Mouse (Mus musculus) heart, postnatal 10 days (tissue): ENCODE measurements around the gene Ttk. TPM values are rescaled to one million over a fixed set of nuclear protein-coding genes. Genes with fewer than 3 reads are reported as not detected.
A peak's percentile ranks its signal among the peaks of the same experiment; 100 is the strongest.

Source experiments
- DNase-seq, 2 experiments: peaks; one replicate each; pipeline ENCODE4 v3.0.0; 2021
- intact Hi-C: fragments of 180-260 bp; cut with DNase I; formaldehyde crosslinking; loops from one replicate; pipeline ENCODE4 v1.15.1; 2025
- total RNA-seq, 2 experiments: library from RNA; stranded (reverse); gene quantifications; 2 replicates each; pipeline ENCODE4 v1.2.3; 2021

Gene Ttk
- total RNA-seq, result 1 to 10 TPM; 5.1 to 5.2 TPM

GRCm38 (mm10) chr9:83833811-83834747 lies at the start of gene Ttk:
Gene Ttk (plus strand): TSS chr9:83834689.
- intact Hi-C loops, result no loop called here
- DNase-seq, result peak; percentile 92 to 94

DNA sequence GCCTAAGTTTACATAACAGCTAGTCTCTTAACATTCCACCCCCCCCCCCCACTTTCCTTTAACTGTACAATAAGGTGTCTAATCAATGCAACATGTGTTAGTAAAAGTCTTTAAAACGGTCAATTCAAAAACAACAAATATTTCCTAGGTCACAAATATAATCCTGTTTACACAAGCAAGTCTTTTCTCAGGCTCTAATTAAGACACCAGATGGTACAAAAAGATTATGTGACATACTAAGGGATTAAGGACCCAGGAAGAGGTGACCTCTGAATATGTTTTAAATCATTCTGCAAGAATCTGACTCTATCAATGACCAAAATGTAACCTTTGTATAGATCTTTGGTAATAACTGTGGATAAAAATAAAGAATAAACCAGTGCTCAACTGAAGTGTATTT lies 49.0 kb upstream of the Ttk start:
- no peak for DNase-seq
- intact Hi-C loops, result no loop called here

GRCm38 (mm10) chr9:83789326-83789725 lies 45.2 kb upstream of the Ttk start:
- intact Hi-C loops, result no loop called here
- no peak for DNase-seq

- intact Hi-C loops, result no loop called here
- no peak for DNase-seq
These were observed 37.6 kb upstream of the Ttk start for GRCm38 (mm10) chr9:83796875-83797274.

DNA sequence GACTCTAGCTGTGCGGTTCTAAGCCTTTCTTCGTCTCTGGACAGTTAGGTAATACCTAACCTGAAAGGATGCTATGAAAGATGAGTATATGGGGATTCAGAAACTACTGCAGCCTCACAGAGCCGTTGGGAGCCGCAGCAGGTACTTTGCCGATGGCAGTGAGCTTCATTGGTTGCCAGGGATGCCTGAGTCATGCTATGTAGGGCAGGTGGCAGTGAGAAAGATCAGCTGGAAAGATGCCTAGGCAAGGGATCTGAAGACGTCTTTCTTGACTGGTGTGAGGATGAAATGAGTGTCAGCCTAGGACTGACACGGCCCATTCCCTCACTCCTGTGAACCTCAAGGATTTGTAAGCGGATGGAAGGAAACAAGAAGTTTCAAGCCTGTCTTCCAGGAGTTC lies 36.6 kb upstream of the Ttk start:
- intact Hi-C loops, result no loop called here
- DNase-seq, result no peak

GRCm38 (mm10) chr9:83804341-83804740 lies 30.1 kb upstream of the Ttk start:
- intact Hi-C loops, result no loop called here
- DNase-seq, result no peak

DNA sequence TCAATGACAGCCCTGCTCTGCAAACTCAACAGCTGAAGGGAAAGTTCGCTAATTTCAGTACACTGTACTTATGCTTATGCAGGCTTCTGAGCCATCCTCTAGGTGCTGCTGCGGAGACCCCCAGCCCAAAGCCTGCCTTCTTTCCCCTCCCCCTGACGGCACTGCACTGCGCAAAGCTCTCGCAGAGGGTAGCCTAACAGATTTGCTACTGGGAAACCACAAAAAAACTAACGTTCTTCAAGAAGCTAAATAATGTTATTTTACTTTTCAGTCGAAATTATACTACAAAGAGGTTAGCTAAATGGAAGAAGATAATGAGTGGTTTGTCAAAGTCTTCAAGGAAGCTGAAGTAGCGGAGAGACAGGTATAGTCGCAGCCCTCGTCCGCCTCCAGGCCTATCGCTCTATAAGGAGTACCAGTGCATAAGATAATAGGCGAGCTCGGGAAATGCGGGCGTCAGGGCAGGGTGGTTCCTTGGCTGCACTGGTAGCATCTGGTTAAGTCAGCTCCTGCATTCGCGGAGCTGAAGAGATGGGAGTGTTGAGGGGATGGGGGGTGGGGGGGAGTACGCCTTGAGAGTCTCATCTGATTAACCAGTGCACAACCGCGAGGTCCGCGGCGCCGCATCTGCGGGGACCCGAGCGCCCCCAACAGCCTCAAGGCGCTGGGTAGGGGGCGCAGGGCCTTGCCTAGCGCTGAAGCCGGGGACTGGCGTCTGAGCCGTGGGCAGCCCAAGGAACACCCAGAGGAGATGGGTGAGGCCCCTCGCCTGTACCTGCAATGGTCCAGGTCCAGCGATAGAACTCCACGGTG lies 29.1 kb upstream of the Ttk start:
- DNase-seq, result peak in 1 of 2 experiments; percentile 4
- intact Hi-C loops, result no loop called here

- peak; percentile 45 to 47 for DNase-seq
- intact Hi-C loops, result no loop called here
These were observed 28.3 kb upstream of the Ttk start, which contains the start of gene Elovl4 for GRCm38 (mm10) chr9:83805977-83806815. Gene Elovl4 (minus strand): TSS chr9:83806277.

- DNase-seq, result peak; percentile 40 to 64
- intact Hi-C loops, result loop anchor here (1.0 kb wide), 1 partner anchor 98 kb away; no protein-coding TSS in a partner anchor
These were observed 26.9 kb upstream of the Ttk start for GRCm38 (mm10) chr9:83807562-83807961.

GRCm38 (mm10) chr9:83819188-83819587 lies 15.3 kb upstream of the Ttk start:
- intact Hi-C loops, result no loop called here
- DNase-seq, result no peak

GRCm38 (mm10) chr9:83820976-83821375 lies 13.5 kb upstream of the Ttk start:
- peak in 1 of 2 experiments; percentile 18 for DNase-seq
- intact Hi-C loops, result no loop called here

DNA sequence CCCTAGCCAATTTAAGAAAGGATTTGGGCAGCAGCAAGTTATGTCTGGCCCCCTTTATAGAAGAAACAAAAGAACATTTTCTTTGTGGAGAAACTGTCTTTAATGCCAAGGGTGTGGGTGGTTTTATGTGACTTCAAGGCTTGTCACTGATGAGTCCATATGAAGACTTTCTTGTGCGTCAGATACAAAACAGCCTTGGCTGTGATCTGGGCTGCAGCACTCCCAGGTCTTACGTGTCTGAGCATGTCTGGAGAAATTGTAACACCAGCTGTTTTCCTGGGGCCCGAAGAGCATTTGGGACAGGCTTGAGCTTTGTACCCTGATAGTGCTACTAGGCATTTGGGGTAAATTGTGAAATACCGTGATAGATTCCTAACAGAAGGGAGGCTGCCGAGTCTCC lies 11.6 kb upstream of the Ttk start:
- no peak for DNase-seq
- intact Hi-C loops, result no loop called here

GRCm38 (mm10) chr9:83829896-83830295 lies 4.6 kb upstream of the Ttk start:
- intact Hi-C loops, result no loop called here
- no peak for DNase-seq

DNA sequence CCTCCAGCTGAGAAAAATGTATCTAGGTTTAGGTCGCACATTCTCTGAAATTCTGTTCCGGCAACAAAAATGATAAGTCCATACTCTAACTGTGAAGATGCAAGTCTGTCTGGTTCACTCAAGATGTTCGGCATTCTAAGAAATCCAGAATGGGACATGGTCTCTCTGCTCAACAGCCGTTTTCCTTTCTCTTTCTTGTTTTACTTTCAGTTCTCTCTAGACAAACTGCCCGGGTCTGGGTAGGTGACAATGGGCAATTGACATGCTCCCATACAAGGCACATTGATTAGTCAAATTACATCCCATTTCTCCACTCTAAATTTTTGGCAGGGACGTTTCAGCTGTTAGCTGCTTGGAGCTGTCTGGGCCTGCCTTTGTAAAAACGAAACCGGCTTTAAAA lies 3.3 kb upstream of the Ttk start:
- intact Hi-C loops, result no loop called here
- DNase-seq, result no peak

- intact Hi-C loops, result no loop called here
- peak in 1 of 2 experiments; percentile 1 for DNase-seq
These were observed 342 bp downstream of the Ttk start for GRCm38 (mm10) chr9:83834748-83835313.

- intact Hi-C loops, result no loop called here
- no peak for DNase-seq
These were observed 18.0 kb downstream of the Ttk start for GRCm38 (mm10) chr9:83852464-83852863.

GRCm38 (mm10) chr9:83865165-83865564 lies 30.7 kb downstream of the Ttk start:
- intact Hi-C loops, result no loop called here
- no peak for DNase-seq

GRCm38 (mm10) chr9:83882191-83882590 lies 47.7 kb downstream of the Ttk start:
- no peak for DNase-seq
- intact Hi-C loops, result no loop called here

DNA sequence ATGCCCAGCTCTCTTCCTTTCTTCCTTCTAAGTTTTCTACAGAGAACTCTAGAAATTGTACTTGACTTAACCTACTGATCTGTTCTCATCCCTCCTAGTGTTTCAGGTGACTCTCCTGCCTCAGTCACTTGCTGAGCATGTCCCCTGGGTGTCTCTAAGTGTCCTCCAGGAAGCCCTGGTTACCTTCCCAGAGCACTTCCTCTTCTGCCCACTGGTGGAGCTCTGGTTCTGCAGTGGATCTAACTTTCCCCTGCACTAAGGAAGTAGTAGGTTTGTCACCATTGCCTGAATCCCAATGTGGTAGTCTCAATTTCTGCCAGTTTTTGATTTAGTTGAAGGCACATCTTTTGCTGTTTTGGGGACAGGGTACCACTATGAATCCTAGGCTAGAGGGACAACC lies 51.7 kb downstream of the Ttk start:
- DNase-seq, result no peak
- intact Hi-C loops, result no loop called here

DNA sequence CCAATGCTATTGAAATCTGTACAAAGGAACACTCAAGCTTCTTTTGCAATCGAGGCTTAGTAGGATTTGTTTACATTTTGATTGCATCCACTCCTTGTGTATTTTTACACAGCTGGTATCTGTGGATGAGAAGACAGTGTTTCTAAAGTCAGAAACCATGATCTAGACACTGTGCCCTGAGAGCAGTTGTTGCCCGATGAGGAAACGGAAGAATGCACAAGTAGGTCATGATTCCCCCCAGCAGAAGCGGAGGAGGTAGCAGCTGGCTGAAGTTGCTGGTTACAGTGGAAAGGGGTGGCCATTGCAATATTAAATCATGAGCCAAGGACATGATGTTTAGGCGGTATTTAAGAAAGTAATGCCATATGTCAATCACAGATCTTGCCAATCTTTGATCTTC lies 53.7 kb downstream of the Ttk start:
- DNase-seq, result no peak
- intact Hi-C loops, result no loop called here
